Mouse (Mus musculus) granulocyte monocyte progenitor cell, adult 5-6 weeks (primary cell): ENCODE data around the gene Olfr1360. TPM values are rescaled to one million over a fixed set of nuclear protein-coding genes. Genes with fewer than 3 reads are reported as not detected.

ENCODE experiments used
- ATAC-seq: replicated peaks from 2 replicates; pipeline ENCODE4 v1.8.0; 2016; ENCODE audit warnings: mild to moderate bottlenecking, moderate TSS enrichment, inconsistent platforms; ENCODE audit not compliant: poor library complexity, severe bottlenecking
- total RNA-seq, 2 experiments: library from RNA; stranded (forward) in 1 of 2; stranded (reverse) in 1 of 2; fragments of 200-712, 200-1000 nt in 1 of 2; fragments of >200 nt in 1 of 2; fragmentation: Nextera tagmentation in 1 of 2; gene quantifications; 2 replicates each; pipeline ENCODE4 v1.2.3; 2014 to 2017

Gene Olfr1360
- total RNA-seq, 2 experiments from 2014 or later, result not detected

- no peak for ATAC-seq
Measured at GRCm38 (mm10) chr13:21697811-21698210, 20.6 kb upstream of the Olfr1360 start, which contains the start of gene Olfr1359. TSS of gene Olfr1359 (plus strand) at chr13:21698111.

- no peak for ATAC-seq
Measured at GRCm38 (mm10) chr13:21663286-21663685, 13.9 kb downstream of the Olfr1360 start, which contains the start of gene Olfr1361. TSS of gene Olfr1361 (minus strand) at chr13:21663386.

GRCm38 (mm10) chr13:21642418-21642817, 34.8 kb downstream of the Olfr1360 start, which contains the start of gene Olfr11:
TSS of gene Olfr11 (minus strand) at chr13:21642518.
- no peak for ATAC-seq

Other genes with a start within 250 kb of the Olfr1360 start
Only the 30 nearest of the 33 such genes appear.
- gene Zkscan4, start 198.5 kb downstream of the Olfr1360 start, total RNA-seq (2014; fragmentation: Nextera tagmentation), result 0.81 TPM in 1 of 2 replicates, not detected in the other
- 0.72 and 0.73 TPM in 2 replicates for gene Zkscan4, start 198.5 kb downstream of the Olfr1360 start, total RNA-seq (2017)
- not detected in 2 replicates for gene Gm10065, start 198.0 kb downstream of the Olfr1360 start, total RNA-seq (2014; fragmentation: Nextera tagmentation)
- gene Gm10065, start 198.0 kb downstream of the Olfr1360 start, total RNA-seq (2017), result not detected in 2 replicates
- 0.21 and 1.2 TPM in 2 replicates for gene AK157302, start 182.2 kb downstream of the Olfr1360 start, total RNA-seq (2014; fragmentation: Nextera tagmentation)
- gene AK157302, start 182.2 kb downstream of the Olfr1360 start, total RNA-seq (2017), result 1.1 TPM in 1 of 2 replicates, not detected in the other
- 7.3 and 7.9 TPM in 2 replicates for gene Gm11273, start 176.0 kb downstream of the Olfr1360 start, total RNA-seq (2014; fragmentation: Nextera tagmentation)
- gene Gm11273, start 176.0 kb downstream of the Olfr1360 start, total RNA-seq (2017), result 4.4 and 6.8 TPM in 2 replicates
- gene Zkscan8, start 146.3 kb downstream of the Olfr1360 start, total RNA-seq (2014; fragmentation: Nextera tagmentation), result 10.9 TPM in 2 replicates
- 7.3 and 7.8 TPM in 2 replicates for gene Zkscan8, start 146.3 kb downstream of the Olfr1360 start, total RNA-seq (2017)
- gene Olfr1366, start 134.6 kb downstream of the Olfr1360 start, total RNA-seq (2014; fragmentation: Nextera tagmentation), result not detected in 2 replicates
- gene Olfr1366, start 134.6 kb downstream of the Olfr1360 start, total RNA-seq (2017), result not detected in 2 replicates
- not detected in 2 replicates for gene Olfr1535, start 117.5 kb downstream of the Olfr1360 start, total RNA-seq (2014; fragmentation: Nextera tagmentation)
- not detected in 2 replicates for gene Olfr1535, start 117.5 kb downstream of the Olfr1360 start, total RNA-seq (2017)
- gene Olfr1364, start 95.6 kb downstream of the Olfr1360 start, total RNA-seq (2014; fragmentation: Nextera tagmentation), result not detected in 2 replicates
- gene Olfr1364, start 95.6 kb downstream of the Olfr1360 start, total RNA-seq (2017), result not detected in 2 replicates
- gene Olfr1362, start 63.4 kb downstream of the Olfr1360 start, total RNA-seq (2014; fragmentation: Nextera tagmentation), result not detected in 2 replicates
- gene Olfr1362, start 63.4 kb downstream of the Olfr1360 start, total RNA-seq (2017), result not detected in 2 replicates
- not detected in 2 replicates for gene Olfr11, start 34.9 kb downstream of the Olfr1360 start, total RNA-seq (2014; fragmentation: Nextera tagmentation)
- not detected in 2 replicates for gene Olfr11, start 34.9 kb downstream of the Olfr1360 start, total RNA-seq (2017)
- not detected in 2 replicates for gene Olfr1361, start 14.0 kb downstream of the Olfr1360 start, total RNA-seq (2014; fragmentation: Nextera tagmentation)
- gene Olfr1361, start 14.0 kb downstream of the Olfr1360 start, total RNA-seq (2017), result not detected in 2 replicates
- not detected in 2 replicates for gene Olfr1359, start 20.7 kb upstream of the Olfr1360 start, total RNA-seq (2014; fragmentation: Nextera tagmentation)
- gene Olfr1359, start 20.7 kb upstream of the Olfr1360 start, total RNA-seq (2017), result not detected in 2 replicates
- gene Hist1h2bl, start 38.7 kb upstream of the Olfr1360 start, total RNA-seq (2014; fragmentation: Nextera tagmentation), result 210 and 236 TPM in 2 replicates
- gene Hist1h2bl, start 38.7 kb upstream of the Olfr1360 start, total RNA-seq (2017), result 416 and 515 TPM in 2 replicates
- gene Hist1h2ai, start 39.0 kb upstream of the Olfr1360 start, total RNA-seq (2014; fragmentation: Nextera tagmentation), result 17.2 TPM in 1 of 2 replicates, not detected in the other
- 2,072 and 5,185 TPM in 2 replicates for gene Hist1h2ai, start 39.0 kb upstream of the Olfr1360 start, total RNA-seq (2017)
- 4.5 TPM in 1 of 2 replicates, not detected in the other for gene Hist1h3h, start 40.3 kb upstream of the Olfr1360 start, total RNA-seq (2014; fragmentation: Nextera tagmentation)
- gene Hist1h3h, start 40.3 kb upstream of the Olfr1360 start, total RNA-seq (2017), result 334 and 360 TPM in 2 replicates
- 123 and 125 TPM in 2 replicates for gene Hist1h2bm, start 44.6 kb upstream of the Olfr1360 start, total RNA-seq (2014; fragmentation: Nextera tagmentation)
- gene Hist1h2bm, start 44.6 kb upstream of the Olfr1360 start, total RNA-seq (2017), result 554 and 641 TPM in 2 replicates
- 2.1 and 2.5 TPM in 2 replicates for gene Hist1h4j, start 57.7 kb upstream of the Olfr1360 start, total RNA-seq (2014; fragmentation: Nextera tagmentation)
- gene Hist1h4j, start 57.7 kb upstream of the Olfr1360 start, total RNA-seq (2017), result 277 and 325 TPM in 2 replicates
- gene Hist1h4k, start 73.1 kb upstream of the Olfr1360 start, total RNA-seq (2014; fragmentation: Nextera tagmentation), result 143 and 341 TPM in 2 replicates
- gene Hist1h4k, start 73.1 kb upstream of the Olfr1360 start, total RNA-seq (2017), result 2,272 and 2,398 TPM in 2 replicates
- 8.6 and 105 TPM in 2 replicates for gene Hist1h2ak, start 76.4 kb upstream of the Olfr1360 start, total RNA-seq (2014; fragmentation: Nextera tagmentation)
- gene Hist1h2ak, start 76.4 kb upstream of the Olfr1360 start, total RNA-seq (2017), result 1,120 and 1,478 TPM in 2 replicates
- gene Hist1h2bn, start 76.7 kb upstream of the Olfr1360 start, total RNA-seq (2014; fragmentation: Nextera tagmentation), result 168 and 218 TPM in 2 replicates
- gene Hist1h2bn, start 76.7 kb upstream of the Olfr1360 start, total RNA-seq (2017), result 1,437 and 1,878 TPM in 2 replicates
- 278 and 329 TPM in 2 replicates for gene Hist1h1b, start 103.2 kb upstream of the Olfr1360 start, total RNA-seq (2014; fragmentation: Nextera tagmentation)
- 1,634 and 1,715 TPM in 2 replicates for gene Hist1h1b, start 103.2 kb upstream of the Olfr1360 start, total RNA-seq (2017)
- 73.1 and 153 TPM in 2 replicates for gene Hist1h3i, start 106.0 kb upstream of the Olfr1360 start, total RNA-seq (2014; fragmentation: Nextera tagmentation)
- gene Hist1h3i, start 106.0 kb upstream of the Olfr1360 start, total RNA-seq (2017), result 268 and 310 TPM in 2 replicates
- gene Hist1h2an, start 109.8 kb upstream of the Olfr1360 start, total RNA-seq (2014; fragmentation: Nextera tagmentation), result 8.9 TPM in 1 of 2 replicates, not detected in the other
- gene Hist1h2an, start 109.8 kb upstream of the Olfr1360 start, total RNA-seq (2017), result 984 and 1,144 TPM in 2 replicates
- gene Hist1h2bp, start 110.1 kb upstream of the Olfr1360 start, total RNA-seq (2014; fragmentation: Nextera tagmentation), result 8.8 and 28.0 TPM in 2 replicates
- 41.2 and 55.0 TPM in 2 replicates for gene Hist1h2bp, start 110.1 kb upstream of the Olfr1360 start, total RNA-seq (2017)
- 261 and 279 TPM in 2 replicates for gene Hist1h2bq, start 132.8 kb upstream of the Olfr1360 start, total RNA-seq (2014; fragmentation: Nextera tagmentation)
- 496 and 652 TPM in 2 replicates for gene Hist1h2bq, start 132.8 kb upstream of the Olfr1360 start, total RNA-seq (2017)
- gene Hist1h2ao, start 133.1 kb upstream of the Olfr1360 start, total RNA-seq (2014; fragmentation: Nextera tagmentation), result 54.5 TPM in 1 of 2 replicates, not detected in the other
- gene Hist1h2ao, start 133.1 kb upstream of the Olfr1360 start, total RNA-seq (2017), result 38.4 TPM in 1 of 2 replicates, not detected in the other
- 72.5 and 88.1 TPM in 2 replicates for gene Hist1h4m, start 134.3 kb upstream of the Olfr1360 start, total RNA-seq (2014; fragmentation: Nextera tagmentation)
- 1,782 and 2,792 TPM in 2 replicates for gene Hist1h4m, start 134.3 kb upstream of the Olfr1360 start, total RNA-seq (2017)
- gene Hist1h4n, start 154.8 kb upstream of the Olfr1360 start, total RNA-seq (2014; fragmentation: Nextera tagmentation), result 21.5 and 58.9 TPM in 2 replicates
- 1,825 and 2,129 TPM in 2 replicates for gene Hist1h4n, start 154.8 kb upstream of the Olfr1360 start, total RNA-seq (2017)
- 38.3 and 85.3 TPM in 2 replicates for gene Hist1h2ap, start 156.1 kb upstream of the Olfr1360 start, total RNA-seq (2014; fragmentation: Nextera tagmentation)
- gene Hist1h2ap, start 156.1 kb upstream of the Olfr1360 start, total RNA-seq (2017), result 5,843 and 7,480 TPM in 2 replicates
- 243 and 249 TPM in 2 replicates for gene Hist1h2br, start 156.3 kb upstream of the Olfr1360 start, total RNA-seq (2014; fragmentation: Nextera tagmentation)
- 665 and 823 TPM in 2 replicates for gene Hist1h2br, start 156.3 kb upstream of the Olfr1360 start, total RNA-seq (2017)